Mouse (Mus musculus) embryonic facial prominence, embryonic 14.5 days (tissue): Measurements from ENCODE around the gene Brms1. TPM values are rescaled to one million over a fixed set of nuclear protein-coding genes. Genes with fewer than 3 reads are reported as not detected.

ENCODE experiments used
- ATAC-seq: fragments of 200-750 bp; cut with Nextera tagmentation; 2 replicates; pipeline ENCODE4 v1.8.0; 2017; ENCODE audit warnings: low read depth, moderate number of reproducible peaks, moderate TSS enrichment
- DNase-seq: peaks from one replicate; pipeline ENCODE4 v3.0.0-alpha.2; 2015; ENCODE audit warnings: low spot score
- H3K27ac ChIP-seq: fragments of 300-500 bp; sonication (generic); replicated peaks from 2 replicates; pipeline ENCODE4 v1.5.1; 2014; ENCODE audit warnings: low read depth, mild to moderate bottlenecking, low read length, moderate library complexity
- H3K27me3 ChIP-seq: fragments of 300-500 bp; sonication (generic); replicated peaks from 2 replicates; pipeline ENCODE4 v1.6.1; 2014; ENCODE audit warnings: low read length; ENCODE audit not compliant: control insufficient read depth, insufficient read depth
- H3K36me3 ChIP-seq: fragments of 300-500 bp; sonication (generic); 2 replicates; pipeline ENCODE4 v1.6.1; 2014; ENCODE audit warnings: low read length, mixed read lengths; ENCODE audit not compliant: control insufficient read depth, insufficient read depth
- H3K4me1 ChIP-seq: fragments of 300-500 bp; sonication (generic); 2 replicates; pipeline ENCODE4 v1.6.1; 2014; ENCODE audit warnings: antibody characterized with exemption, low read length; ENCODE audit not compliant: control insufficient read depth, insufficient read depth
- H3K4me2 ChIP-seq: fragments of 300-500 bp; sonication (generic); 2 replicates; pipeline ENCODE4 v1.6.1; 2014; ENCODE audit warnings: low read depth, mild to moderate bottlenecking, low read length, moderate library complexity, mixed read lengths
- H3K4me3 ChIP-seq: fragments of 300-500 bp; sonication (generic); 2 replicates; pipeline ENCODE4 v1.5.1; 2014; ENCODE audit warnings: low read depth, mild to moderate bottlenecking, low read length
- H3K9ac ChIP-seq: fragments of 300-500 bp; sonication (generic); 2 replicates; pipeline ENCODE4 v1.6.1; 2014; ENCODE audit warnings: low read depth, mild to moderate bottlenecking, low read length, moderate library complexity, mixed read lengths
- H3K9me3 ChIP-seq: fragments of 300-500 bp; sonication (generic); 2 replicates; pipeline ENCODE4 v1.6.1; 2016; ENCODE audit warnings: low read length; ENCODE audit not compliant: control insufficient read depth
- WGBS: fragments of 180-500 bp; shearing (Covaris S2); extraction: QIAGEN DNeasy Blood & Tissue Kit; methylation state at CpG from one replicate; pipeline ENCODE4 v1.1.7; 2014; 5-methylcytosine and 5-hydroxymethylcytosine counted together
- polyA plus RNA-seq: library from polyadenylated mRNA; unstranded; fragments of >200 nt; fragmentation: Nextera tagmentation; extraction: Ambion mirVana; gene quantifications from 2 replicates; pipeline ENCODE4 v1.2.1, GENCODE M21; 2014

The Brms1 gene
- polyA plus RNA-seq, 1 experiment from 2014 or later = 38.7 TPM

DNA sequence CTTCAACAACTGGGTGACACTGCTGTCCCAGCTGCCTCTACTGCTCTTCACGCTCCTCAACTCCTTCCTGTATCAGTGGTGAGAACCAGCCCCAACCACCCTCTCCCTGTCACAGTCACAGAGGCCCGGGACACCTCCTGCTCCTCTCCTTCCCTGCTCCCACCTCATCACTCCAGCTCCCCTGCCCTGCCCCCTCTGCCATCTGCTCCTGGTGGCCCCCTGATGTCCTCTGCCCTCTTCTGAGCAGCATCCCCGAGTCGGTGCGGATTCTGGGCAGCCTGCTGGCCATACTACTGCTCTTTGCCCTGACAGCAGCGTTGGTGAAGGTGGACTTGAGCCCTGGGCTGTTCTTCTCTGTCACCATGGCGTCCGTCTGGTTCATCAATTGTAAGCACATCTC lies 15.0 kb upstream of the Brms1 start:
- 87% methylated on average over 8 of the region's 8 CpGs for WGBS
- H3K27me3 ChIP-seq = no peaks in the 10 kb centered on the region
- H3K27ac ChIP-seq = no peak overlapping the region
- H3K9ac ChIP-seq = no peak overlapping the region
- H3K9me3 ChIP-seq = no peaks in the 10 kb centered on the region
- ATAC-seq = no peak
- H3K4me1 ChIP-seq = no peaks in the 10 kb centered on the region
- DNase-seq = no peak
- H3K4me2 ChIP-seq = no peak overlapping the region
- H3K4me3 ChIP-seq = no peak overlapping the region
- H3K36me3 ChIP-seq = peaks cover 25% of the 10 kb centered on the region; the same call in 1 of the 2 replicates

DNA sequence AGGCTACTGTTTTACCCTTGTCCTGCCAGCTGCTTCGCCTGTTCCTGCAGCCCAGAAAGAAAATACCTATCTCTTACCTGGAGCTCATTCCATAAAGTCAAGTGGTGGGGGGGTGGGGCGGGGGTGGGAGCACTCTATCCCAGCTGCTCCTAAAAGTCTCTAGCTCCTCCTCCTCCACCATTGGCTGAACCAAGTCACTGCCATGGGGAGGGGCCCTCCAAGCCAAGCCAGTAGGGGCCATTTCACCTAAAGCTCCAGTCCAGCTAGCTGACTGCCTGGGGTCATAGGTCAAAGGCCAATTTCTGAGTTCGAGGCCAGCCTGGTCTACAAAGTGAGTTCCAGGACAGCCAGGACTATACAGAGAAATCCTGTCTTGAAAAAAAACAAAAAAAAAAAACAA lies 8.5 kb upstream of the Brms1 start:
- WGBS = 84% methylated on average over 3 of the region's 3 CpGs
- ATAC-seq (no peak), DNase-seq (no peak)
- Histone ChIP-seq H3K4me1 (no peaks in the 10 kb centered on the region), H3K4me3 (no peak overlapping the region), H3K36me3 (peaks cover 17% of the 10 kb centered on the region; the same call in 1 of the 2 replicates), H3K9me3 (no peaks in the 10 kb centered on the region), H3K27ac (no peak overlapping the region), H3K27me3 (no peaks in the 10 kb centered on the region), H3K9ac (no peak overlapping the region), H3K4me2 (no peak overlapping the region)

DNA sequence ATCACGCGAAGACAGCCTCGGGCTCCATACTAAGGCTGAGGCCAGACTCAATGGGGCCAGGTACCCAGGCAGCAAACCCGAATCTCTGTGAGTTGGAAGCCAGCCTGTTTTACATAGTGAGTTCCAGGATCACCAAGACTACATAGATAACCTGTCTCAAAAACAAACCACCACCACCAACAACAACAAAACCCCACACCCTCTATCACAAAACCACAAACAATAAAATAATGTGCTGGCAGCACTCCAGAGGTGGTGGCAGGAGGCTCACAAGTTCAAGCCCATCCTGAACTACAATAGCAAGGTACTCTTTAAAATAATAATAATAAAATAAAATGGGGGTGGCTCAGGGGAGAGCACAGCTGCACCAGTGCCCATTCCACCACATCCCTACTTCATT lies 4.6 kb upstream of the Brms1 start:
- no peak for ATAC-seq

DNA sequence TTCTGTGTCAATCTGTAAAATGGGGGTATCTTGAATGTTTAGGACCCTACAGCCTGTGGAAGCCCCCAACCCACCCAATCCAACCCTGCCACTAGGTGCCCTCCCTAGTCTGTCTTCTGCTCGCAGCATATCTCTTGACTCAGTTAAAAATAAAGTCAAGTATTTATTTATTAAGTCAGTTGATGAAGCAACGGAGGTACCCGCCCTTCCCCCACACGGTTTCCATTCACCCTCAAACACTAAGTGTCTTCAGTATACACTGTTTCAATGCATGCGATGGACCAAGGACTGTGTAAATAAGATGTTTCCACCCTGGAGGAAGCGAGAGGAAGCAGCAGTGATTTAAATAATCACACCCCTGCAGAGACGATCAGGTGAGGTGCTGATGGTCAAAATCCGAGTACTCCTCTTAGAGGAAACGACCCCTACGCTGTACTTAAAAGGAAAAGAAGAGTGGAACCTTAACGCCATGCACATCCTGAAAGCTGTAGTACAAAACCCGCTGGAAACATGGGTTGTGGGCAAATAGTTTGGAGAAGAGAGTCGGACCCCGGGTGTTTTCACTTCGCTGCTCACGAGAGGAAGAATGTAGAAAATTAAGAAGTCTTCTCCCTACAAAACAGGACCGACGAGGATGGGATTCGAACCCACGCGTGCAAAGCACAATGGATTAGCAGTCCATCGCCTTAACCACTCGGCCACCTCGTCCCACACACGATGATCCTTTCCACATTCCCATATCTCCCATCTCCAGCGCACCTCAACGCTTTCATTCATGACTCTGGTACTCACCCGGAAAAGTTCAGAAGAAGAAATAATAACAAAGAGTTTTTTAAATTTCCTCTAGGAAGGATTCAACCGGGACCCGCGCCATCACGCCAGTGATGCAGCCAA lies 3.2 kb upstream of the Brms1 start:
- Histone ChIP-seq H3K4me2 (peak overlapping the region; percentile 99), H3K9ac (peak overlapping the region; percentile 90), H3K4me3 (peak overlapping the region; percentile 87), H3K9me3 (no peaks in the 10 kb centered on the region), H3K27ac (peak overlapping the region; percentile 73), H3K27me3 (no peaks in the 10 kb centered on the region), H3K36me3 (peaks cover 7% of the 10 kb centered on the region; the same call in 1 of the 2 replicates), H3K4me1 (peaks cover 21% of the 10 kb centered on the region)
- peak; percentile 91 for DNase-seq
- peak; percentile 58 for ATAC-seq
- 3% methylated on average over 32 of the region's 32 CpGs for WGBS

More for the DNA sequence above, 4.6 kb upstream of the Brms1 start:
- H3K9ac ChIP-seq = no peak overlapping the region
- H3K9me3 ChIP-seq = no peaks in the 10 kb centered on the region
- no peak for DNase-seq
- no peak overlapping the region for H3K27ac ChIP-seq
- no peaks in the 10 kb centered on the region for H3K36me3 ChIP-seq
- 69% methylated on average over 4 of the region's 4 CpGs for WGBS
- no peak overlapping the region for H3K4me3 ChIP-seq
- H3K27me3 ChIP-seq = no peaks in the 10 kb centered on the region
- no peak overlapping the region for H3K4me2 ChIP-seq
- H3K4me1 ChIP-seq = peaks cover 17% of the 10 kb centered on the region

DNA sequence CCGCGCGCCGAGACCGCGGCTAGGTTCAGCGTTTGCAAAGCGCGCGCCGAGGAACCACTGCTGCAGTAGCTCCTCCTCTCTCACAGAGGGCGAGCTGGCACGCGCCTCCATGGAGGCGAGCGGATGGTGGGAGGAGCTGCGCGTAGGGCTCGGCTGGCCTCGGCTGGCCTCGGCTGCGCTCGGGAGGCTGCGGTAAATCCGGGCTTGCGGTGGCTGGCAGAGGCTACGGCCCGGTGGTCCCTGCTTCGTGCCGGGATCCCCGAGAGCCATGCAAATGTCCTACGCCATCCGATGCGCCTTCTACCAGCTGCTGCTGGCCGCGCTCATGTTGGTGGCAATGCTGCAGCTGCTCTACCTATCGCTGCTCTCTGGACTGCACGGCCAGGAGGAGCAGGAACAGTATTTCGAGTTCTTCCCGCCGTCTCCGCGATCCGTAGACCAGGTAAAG lies 2.4 kb upstream of the Brms1 start, which contains the start of the genes B4gat1 and AC124502.3:
Gene B4gat1, plus strand, starts transcription at position 118 of the 448 bp plus-strand sequence.
Gene AC124502.3, plus strand, starts transcription at position 183 of the 448 bp plus-strand sequence.
- H3K36me3 ChIP-seq = peaks cover 14% of the 10 kb centered on the region; the same call in 1 of the 2 replicates
- peak within 1 kb of the TSS; percentile 73 for H3K27ac ChIP-seq
- DNase-seq = peak; percentile 97
- peak within 1 kb of the TSS; percentile 99 for H3K4me2 ChIP-seq
- no peaks in the 10 kb centered on the region for H3K27me3 ChIP-seq
- H3K4me1 ChIP-seq = peaks cover 21% of the 10 kb centered on the region
- peak within 1 kb of the TSS; percentile 90 for H3K9ac ChIP-seq
- no peaks in the 10 kb centered on the region for H3K9me3 ChIP-seq
- 0% methylated on average over 8 of the region's 44 CpGs for WGBS
- peak within 1 kb of the TSS; percentile 87 for H3K4me3 ChIP-seq
- ATAC-seq = peak; percentile 94

DNA sequence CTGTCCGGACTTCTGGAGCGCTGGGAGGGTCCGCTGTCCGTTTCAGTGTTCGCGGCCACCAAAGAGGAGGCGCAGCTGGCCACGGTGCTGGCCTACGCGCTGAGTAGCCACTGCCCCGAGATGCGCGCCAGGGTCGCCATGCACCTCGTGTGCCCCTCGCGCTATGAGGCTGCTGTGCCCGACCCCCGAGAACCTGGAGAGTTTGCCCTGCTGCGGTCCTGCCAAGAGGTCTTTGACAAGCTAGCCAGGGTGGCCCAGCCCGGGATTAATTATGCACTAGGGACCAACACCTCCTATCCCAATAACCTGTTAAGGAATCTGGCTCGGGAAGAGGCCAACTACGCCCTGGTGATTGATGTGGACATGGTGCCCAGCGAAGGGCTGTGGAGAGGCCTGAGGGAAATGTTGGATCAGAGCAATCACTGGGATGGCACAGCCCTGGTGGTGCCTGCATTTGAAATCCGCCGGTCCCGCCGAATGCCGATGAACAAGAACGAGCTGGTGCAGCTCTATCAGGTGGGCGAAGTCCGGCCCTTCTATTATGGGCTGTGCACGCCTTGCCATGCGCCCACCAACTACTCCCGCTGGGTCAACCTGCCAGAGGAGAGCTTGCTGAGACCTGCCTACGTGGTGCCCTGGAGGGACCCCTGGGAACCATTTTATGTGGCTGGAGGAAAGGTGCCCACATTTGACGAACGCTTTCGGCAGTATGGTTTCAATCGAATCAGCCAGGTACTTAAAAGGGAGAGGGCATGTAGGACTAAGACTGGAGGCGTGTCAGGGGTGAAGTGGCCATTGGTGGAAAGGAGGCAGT lies 1.6 kb upstream of the Brms1 start:
- 14% methylated on average over 40 of the region's 41 CpGs for WGBS
- H3K9me3 ChIP-seq = no peaks in the 10 kb centered on the region
- peak overlapping the region; percentile 90 for H3K9ac ChIP-seq
- H3K27me3 ChIP-seq = no peaks in the 10 kb centered on the region
- H3K4me1 ChIP-seq = peaks cover 21% of the 10 kb centered on the region
- peaks cover 18% of the 10 kb centered on the region; the same call in 1 of the 2 replicates for H3K36me3 ChIP-seq
- DNase-seq (no peak), ATAC-seq (no peak)
- peak overlapping the region; percentile 87 for H3K4me3 ChIP-seq
- peak overlapping the region; percentile 99 for H3K4me2 ChIP-seq
- peak overlapping the region; percentile 73 for H3K27ac ChIP-seq

DNA sequence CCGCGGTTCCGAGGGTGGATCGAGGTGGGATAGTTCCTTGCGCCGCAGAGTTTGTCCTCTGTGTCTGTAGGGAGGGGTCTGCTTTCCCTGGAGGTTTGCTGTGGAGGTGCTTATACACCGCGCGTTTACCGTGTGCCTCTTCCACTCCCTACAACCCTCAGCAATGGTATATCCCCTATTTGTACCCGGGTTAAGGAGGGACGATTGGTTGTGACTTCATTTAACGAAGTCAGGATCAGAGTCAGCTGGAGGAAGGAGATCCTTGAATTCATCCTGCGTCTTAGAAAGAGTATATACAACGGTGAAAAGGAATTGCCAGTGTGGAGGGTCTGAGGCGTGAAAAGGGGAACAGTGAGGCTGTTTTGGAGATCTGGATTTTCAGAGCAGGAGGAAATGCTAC lies 434 bp downstream of the Brms1 start:
- no peak for ATAC-seq
- H3K9ac ChIP-seq = peak overlapping the region; percentile 85

DNA sequence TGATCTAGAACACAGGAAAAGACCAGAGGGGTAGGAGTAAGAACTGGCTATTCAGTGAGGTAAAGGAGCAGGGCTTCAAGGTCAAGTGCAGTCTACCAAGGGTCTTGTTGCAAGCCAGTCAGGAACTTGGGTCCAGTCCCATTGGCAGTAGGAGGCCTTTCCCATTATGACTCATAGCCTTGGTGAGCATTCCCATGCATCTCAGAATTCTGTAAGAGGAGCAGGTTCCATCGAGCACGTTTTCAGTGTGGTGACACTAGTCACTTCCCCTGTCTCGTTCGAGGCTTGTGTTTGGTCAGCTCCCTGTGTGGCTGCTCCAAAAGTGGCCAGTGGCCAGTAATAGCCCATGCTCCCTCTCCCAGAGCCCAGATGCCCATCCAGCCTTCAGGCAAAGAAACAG lies 4.4 kb downstream of the Brms1 start:
- H3K27me3 ChIP-seq = no peaks in the 10 kb centered on the region
- no peaks in the 10 kb centered on the region for H3K9me3 ChIP-seq
- peaks cover 49% of the 10 kb centered on the region for H3K36me3 ChIP-seq
- ATAC-seq = no peak
- no peak overlapping the region for H3K4me2 ChIP-seq
- no peak overlapping the region for H3K27ac ChIP-seq
- peaks cover 13% of the 10 kb centered on the region for H3K4me1 ChIP-seq
- no peak overlapping the region for H3K4me3 ChIP-seq
- no peak for DNase-seq
- H3K9ac ChIP-seq = no peak overlapping the region
- 84% methylated on average over 4 of the region's 4 CpGs for WGBS

More for the DNA sequence above, 434 bp downstream of the Brms1 start:
- Histone ChIP-seq H3K4me2 (peak overlapping the region; percentile 99), H3K4me1 (peaks cover 21% of the 10 kb centered on the region), H3K9me3 (no peaks in the 10 kb centered on the region), H3K27ac (peak overlapping the region; percentile 49), H3K36me3 (peaks cover 26% of the 10 kb centered on the region; the same call in 1 of the 2 replicates), H3K27me3 (no peaks in the 10 kb centered on the region), H3K4me3 (peak overlapping the region; percentile 87)
- 2% methylated on average over 16 of the region's 16 CpGs for WGBS
- no peak for DNase-seq
